Mouse (Mus musculus): Measurements from ENCODE around the gene Vti1a.

Gene Vti1a

DNA sequence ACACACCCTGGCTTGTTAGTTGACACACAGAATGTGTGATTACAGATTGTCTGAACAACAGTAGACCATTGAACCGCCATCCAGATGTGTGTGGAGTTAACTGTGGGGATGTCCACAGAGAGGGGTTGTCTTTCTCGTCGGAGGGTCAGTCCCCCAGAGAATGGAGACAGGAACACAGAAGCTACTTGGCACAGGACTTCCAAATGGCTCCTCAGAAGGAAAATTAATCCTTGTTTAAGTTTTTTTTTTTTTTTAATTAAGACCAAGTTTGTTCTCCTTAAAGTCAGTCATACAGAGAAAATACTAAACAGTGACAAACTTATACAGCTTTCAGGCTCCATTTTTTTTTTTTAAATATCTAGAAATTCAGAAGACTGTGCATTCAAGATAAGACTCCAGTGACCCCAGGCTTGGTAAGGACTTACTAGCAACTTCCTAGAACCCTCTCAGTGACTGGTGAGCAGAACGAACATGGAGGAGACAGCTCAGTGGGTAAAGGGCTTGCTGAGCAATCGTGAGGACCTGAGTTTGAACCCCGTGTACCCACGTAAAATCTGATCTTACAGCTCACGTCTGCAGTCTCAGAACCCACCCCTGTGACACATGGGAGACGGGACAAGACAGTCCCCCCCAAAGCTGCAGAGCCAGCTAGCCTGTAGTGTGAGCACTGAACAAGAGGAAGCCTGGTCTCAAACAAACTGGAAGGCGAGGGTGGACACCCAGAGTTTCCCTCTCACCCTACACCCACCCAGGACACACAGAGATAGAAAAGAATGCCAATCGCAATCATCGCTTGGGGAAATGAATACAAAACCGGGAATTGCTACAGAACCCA, 248.2 kb downstream of the Vti1a start:
- no peak for DNase-seq

DNA sequence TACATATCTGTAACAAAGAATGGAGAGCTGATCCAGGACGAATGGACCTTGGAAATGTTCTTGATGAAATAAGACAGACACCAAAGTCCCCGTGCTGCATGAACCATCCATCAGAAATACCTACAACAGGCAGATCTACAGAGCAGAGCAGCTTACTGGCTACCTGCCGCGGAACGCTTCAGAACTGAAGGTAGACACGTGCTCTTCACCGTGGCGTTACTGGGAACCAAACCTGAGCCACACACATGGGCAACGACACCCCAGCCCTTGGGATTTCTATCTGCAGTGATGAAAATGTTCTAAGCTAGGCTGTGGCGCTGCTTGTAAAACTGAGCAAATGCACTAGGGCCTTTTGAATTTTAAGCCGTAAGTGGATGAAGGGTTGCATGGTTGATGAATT, 249.0 kb downstream of the Vti1a start:
- no peak for DNase-seq

DNA sequence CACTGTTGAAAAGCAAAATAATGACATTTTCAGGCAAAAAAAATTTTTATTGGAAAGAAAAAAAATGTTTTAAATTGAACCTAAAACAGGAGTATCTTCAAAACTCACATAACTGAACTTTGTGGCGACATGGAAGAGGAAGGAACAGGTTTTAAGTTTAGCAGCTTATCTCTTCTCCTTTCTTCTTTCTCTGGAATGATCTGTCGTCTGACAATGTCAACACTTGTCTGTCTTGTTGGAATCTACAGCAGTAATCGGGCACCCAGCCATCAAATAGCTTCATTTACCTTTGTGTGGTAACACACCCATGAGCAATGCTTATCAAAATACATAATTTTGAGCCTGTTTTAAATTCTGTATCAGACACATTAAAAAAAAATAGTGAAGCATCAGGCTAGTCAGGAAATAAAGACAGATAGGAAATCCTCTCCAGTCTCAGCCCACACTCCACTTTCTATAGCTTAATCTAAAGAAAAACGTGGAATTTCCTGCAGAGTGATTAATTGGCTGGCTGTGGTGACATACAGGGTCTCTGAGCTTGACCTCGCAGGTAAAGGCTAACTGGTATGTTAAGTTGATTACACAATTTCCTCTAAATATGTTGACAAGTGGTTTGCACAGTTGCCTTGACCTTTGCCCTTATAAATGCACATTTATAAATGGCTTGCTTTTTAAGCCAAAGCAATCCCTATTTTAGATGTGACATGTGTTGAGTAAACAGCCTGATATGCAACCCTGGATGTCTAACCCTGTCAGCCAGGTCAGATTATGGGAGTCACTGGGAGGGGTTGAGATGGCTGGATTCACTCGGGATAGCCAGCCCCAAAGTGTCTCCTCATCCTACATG, 249.7 kb downstream of the Vti1a start:
- no peak for DNase-seq

DNA sequence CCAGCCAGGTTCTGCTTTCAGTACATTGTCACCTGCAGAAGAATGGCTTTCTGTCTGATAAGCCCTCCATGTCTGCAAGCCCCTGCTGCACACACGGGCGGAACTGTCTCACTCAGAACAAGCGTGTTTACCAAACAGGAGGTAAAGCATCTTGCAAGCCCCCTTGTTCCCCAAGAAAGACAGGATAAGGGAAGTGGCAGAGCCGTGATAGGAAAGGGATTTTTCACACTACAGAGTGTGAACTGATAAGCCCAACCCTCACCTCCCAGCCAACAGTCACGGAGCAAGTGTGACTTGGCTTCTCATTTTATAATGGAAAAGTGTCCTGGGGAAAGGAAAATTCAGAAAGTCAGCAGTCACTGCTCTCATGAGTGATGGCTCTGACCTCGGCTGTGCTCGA, 253.0 kb downstream of the Vti1a start:
- DNase-seq, result no peak

DNA sequence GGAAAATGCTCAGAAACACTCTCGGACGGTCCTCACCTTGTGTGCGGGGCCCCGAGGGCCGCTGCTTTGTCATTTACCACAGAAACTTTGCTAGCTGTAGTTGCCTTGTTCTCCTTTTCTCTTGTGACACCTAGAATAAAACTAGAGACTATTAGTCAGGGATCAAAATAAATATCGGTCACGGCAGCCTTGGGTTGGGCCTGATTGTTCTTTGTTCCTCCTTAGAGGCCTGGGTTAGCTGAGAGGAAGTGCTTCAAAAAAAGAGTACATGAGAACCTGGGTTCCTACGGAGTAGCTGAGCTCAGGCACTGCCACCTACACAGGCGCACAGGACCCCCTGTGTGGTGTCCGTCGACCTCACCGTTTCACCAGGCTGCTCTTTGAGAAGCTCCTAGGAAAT, 253.8 kb downstream of the Vti1a start:
- DNase-seq, result no peak

DNA sequence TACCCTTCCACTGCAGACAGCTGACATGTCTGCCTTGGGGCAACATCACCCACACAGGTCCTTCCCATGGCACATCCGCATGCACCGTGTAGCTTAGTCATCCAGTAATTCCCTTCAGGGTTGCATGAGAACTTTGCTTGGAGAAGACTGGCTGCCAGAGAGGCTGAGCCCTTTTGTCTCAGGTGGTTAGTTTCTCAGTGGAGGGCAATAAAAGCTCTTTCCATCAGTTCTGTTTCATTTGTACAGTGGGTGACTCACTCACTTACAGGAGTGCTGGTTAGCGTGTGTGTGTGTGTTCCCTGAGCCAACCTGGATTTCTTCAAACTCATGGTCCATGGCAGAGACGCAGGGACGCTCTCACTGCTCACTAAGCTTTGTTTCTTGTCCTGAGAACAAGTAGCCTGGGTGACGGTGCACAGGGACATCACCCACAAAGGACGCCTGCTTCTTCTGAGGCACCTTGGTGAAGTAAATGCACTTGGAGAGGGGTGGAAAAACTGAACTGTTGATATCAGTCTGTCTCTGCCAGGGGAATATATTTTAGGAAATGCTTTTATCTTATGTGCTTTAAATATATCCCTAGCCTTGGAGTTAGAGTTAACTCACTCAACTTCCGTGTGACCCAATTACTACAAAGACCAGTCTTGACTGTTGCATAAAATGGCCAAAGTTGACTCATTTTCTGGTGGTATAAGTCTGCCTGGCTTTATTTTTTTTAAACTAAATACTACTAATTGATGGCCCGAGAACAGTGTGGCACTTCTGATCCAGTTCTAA, 254.6 kb downstream of the Vti1a start:
- no peak for DNase-seq

DNA sequence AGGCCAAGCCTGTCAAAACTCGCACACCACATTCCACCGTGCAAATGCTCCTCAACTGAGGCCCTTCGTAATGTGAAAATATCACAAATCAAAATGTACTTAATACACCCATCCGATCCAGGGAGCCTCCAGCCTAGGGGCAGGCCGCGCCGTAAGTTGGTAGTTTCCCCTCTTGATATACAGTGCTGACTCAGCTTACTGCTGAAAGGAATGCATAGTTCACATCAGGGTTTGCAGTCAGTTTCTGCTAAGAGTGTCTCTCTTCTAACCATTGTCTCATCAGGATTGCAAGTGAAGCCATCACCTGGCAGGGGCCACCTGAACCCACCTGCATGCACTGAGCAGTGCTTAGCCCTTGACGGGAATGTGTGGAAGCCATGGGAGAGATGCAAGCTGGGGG, 255.4 kb downstream of the Vti1a start:
- no peak for DNase-seq

DNA sequence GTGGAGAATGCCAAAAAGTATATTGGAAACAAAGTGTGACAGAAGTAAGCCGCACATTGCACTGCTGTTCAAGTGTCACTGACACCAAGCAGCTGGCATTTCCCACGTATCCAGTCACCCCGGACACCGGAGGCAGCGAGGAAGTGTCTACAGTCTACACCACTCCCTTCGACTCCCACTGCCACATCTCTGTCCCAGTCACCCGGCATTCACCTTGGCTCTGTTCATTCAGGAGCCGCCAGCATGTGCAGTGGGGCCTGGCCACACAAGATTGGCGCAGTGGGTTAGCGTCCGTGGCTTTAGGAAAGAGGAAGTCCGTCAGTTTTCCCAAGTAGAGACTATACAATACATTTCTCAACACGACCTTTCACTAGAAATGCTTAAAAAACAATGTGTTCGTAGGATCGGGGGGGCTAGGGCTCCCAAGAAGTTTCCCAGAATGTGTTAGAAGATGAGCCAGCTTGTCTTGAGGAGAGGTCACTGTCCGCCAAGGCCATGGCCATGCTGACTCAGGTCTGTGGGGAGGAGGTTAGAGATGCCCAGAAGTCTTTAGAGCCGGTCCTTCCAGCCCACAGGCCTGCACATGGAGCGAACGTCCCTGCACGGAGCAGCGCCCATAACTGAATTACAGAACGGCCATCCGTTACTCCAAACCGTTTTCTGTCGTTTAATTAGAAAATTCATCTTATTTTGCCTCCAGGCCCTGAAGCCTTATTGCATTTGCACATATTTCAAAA, 261.4 kb downstream of the Vti1a start:
- no peak for DNase-seq

DNA sequence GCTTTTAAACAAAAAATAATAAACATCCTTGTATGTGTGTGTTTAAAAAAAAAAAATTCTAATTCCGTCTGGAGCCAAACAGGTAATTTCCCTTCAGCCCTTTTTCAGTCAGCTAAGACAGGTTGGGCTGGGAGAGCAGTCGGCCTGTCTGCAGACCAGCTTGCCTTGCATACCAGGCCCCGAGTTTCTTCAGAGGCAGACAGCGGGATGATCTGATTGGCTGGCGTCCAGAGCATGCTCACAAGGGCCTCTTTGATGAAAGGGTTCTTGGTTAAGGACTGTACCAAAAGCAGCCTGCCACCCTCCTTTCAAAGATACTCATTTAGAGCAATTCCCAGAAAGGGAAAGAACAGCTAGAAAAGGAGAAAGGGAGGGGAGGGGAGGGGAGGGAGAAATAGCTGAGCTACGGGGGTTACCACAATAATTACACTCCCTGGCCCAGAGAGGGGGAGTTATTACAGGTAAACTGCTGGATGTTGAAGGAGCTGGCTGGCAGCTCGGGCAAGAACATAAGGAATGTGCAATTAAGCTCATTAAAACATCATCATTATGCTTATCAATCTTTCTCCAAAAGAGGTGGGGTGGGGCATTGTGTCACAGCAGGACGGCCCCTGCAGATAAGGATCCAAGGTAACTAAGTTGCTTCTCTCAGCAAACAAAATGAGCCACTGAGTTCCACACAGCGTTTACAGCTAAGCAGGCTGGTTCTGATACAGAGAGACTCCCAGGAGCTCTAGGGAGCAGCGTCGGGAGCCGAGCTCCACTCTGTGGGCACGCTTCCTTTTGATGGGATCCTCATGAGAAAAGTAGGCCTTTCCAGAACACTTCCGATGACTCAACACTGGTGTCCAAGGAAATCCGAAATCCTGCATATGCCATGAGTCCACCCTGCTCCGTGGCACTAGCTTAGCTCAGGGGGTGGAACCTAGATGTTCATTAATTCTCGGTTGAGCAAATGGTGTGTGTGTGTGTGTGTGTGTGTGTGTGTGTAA, 262.3 kb downstream of the Vti1a start:
- peak in 1 of 2 experiments; percentile 57 for DNase-seq

DNA sequence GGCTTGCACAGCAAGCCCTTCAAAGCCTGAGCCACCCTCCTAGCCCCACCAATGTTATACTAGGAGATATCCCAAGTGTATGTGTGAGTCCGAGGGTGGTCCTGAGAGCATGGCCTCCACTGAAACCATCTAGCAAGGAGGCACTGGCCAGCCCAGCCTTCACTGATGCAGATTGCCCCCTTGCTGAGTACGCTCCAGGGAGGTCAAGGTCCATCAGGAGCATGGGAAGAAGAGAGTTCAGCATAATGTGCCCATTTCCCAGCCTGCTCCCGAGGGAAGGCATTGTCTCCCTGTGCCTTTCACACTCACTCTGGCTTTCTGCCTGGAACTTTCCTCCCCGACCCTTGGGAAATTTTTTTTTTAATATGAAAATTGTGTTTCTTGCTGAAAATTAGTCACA, 263.2 kb downstream of the Vti1a start:
- no peak for DNase-seq

DNA sequence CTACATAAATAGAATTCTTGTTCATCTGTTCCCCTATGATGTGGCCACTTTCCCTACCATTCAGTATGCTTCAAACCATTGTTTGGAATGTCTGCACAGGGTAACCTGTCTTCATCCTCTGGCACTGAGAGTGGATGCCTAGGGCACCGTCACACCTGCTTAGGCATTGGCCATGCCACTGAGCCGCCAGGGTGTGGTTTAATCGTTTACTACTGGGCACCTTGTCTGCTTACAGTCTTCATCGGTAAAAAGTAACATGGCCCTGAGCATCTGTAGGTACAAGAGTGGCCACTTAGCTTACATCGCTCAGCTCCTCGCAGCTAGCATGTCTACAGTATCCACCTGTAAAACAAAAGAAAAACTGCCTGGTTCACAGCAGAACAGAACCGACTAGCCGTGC, 264.1 kb downstream of the Vti1a start:
- no peak for DNase-seq

DNA sequence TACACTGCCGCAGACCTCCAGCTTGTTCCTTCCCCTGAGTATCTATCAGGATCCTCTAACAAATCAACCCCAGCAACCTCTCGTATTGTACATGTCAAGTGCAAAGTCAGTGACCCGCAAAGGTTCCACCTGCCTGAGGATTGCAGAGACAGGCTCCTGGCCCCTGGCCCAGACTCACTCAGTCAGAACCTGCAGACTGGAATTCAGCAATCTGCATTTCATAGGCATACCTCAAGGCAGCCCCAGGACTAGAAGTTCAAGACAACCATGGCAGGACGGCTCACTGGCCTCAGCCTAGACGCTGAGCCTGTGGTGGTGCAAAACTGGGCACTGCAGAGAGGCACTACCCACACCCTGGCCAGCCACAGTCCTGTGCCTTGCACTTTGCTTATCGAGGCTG, 264.6 kb downstream of the Vti1a start:
- peak in 1 of 2 experiments; percentile 54 for DNase-seq

DNA sequence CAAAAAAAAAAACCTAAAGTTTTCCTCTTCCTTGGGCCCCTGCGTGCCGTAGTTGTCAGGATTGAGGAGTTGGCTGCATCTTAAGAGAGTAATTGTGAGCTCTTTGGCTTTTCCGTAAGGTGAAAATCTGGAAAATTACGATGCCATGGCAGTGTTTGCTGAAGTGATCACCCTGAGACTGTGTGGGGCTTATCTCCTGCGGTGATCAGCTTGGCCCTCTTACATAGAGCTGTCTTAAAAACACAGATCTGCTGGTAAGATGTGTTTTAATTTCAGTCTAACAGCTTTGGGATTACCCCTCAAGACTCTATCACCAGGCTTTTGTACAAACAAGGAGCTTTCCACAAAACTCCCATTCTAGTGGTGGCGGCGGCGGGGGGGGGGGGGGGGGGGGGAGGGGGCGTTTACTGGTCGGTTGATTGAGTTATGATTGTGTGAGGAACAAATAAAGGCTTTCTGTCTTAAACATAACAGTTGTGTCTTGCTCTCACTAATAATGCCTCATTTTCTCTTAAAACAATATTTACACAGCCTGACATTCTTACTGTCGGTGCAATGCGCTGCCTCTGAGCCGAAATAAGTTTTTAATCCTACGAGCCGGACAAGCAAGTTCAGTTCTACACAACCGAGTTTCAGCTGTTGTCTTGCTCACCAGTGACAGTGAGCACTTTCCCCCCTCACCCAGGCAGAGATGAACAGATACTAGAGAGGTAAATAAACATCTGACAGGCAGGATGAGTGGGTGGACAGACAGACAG, 267.0 kb downstream of the Vti1a start:
- no peak for DNase-seq

DNA sequence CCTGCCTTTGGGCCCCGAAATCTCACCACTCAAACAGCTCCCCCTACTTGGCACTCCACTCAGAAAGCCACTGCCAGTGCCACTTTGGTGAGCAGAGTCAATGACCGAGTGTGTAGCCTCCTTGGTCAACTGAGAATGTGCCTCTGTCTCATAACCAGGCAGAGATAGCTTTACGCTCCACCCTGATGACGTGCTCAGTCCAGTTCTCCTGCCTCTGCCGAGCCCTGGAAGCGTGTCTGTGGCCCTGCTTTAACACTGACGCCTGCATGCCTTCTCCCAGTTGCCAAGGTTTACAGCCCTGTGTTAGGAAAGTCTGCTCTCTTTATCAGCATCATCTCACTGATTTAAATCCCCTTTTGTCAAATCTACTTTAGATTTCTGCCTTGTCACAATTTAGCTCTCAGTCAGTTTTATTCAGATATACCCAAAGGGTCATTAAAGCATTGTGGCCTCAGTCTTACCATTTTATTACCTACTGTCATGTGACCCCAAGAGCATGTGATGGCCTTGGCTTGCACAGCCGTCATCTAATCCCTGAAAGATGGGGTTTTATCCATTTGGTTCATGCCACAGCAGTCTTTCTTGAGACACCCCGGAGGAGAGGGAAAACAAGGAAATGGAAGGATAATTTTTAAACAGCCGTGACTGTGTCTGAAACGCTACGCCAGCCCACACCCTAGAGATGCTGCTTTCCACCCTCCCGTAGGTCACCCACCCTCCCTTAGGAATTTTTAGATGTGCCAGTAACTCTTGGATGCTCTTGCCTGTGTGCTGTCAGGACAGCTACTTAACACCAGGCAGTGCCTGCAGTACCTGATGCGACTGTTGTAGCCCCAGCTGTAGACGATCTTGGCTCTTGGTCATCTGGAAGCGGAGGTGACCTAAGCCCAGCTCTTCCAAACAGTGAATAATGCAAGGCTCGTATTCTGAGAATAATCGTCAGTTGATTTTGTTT, 269.5 kb downstream of the Vti1a start:
- no peak for DNase-seq

DNA sequence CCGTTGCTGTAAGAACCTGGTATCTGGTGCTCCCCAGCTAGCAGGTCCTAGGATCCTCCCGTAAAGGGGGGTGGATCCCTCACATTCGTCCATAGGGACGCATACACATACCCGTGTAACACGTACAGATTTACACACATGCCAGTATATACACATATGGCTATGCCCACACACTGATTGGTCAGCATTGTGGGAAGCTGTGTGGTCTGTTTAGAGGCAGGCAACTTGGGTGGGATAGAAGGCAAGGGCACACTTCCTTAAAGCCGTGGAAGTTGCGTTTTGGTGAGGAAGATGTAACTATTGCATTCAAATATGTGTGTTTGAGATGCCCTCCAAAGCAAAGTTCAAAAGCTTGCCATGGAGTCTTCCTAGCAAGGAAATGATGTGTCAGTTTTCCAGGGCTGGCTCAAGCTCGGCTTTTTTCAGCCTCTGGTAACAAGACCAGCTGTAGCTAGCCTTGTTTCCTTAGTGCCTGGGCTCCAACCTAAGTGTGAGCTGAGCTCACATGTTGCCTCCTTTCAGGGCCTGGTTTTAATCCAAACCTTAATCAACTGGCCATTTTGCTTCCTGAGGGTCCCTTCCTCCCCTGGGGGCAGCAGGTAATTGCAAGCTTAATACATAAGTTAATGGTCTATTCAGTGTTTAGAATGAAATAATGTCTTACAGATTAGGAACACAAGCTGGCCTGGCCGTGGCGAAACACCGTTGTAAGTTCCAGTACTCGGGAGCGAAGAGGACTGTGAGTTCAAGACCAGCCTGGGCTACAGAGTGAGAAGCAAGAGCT, 271.7 kb downstream of the Vti1a start:
- DNase-seq, result no peak

DNA sequence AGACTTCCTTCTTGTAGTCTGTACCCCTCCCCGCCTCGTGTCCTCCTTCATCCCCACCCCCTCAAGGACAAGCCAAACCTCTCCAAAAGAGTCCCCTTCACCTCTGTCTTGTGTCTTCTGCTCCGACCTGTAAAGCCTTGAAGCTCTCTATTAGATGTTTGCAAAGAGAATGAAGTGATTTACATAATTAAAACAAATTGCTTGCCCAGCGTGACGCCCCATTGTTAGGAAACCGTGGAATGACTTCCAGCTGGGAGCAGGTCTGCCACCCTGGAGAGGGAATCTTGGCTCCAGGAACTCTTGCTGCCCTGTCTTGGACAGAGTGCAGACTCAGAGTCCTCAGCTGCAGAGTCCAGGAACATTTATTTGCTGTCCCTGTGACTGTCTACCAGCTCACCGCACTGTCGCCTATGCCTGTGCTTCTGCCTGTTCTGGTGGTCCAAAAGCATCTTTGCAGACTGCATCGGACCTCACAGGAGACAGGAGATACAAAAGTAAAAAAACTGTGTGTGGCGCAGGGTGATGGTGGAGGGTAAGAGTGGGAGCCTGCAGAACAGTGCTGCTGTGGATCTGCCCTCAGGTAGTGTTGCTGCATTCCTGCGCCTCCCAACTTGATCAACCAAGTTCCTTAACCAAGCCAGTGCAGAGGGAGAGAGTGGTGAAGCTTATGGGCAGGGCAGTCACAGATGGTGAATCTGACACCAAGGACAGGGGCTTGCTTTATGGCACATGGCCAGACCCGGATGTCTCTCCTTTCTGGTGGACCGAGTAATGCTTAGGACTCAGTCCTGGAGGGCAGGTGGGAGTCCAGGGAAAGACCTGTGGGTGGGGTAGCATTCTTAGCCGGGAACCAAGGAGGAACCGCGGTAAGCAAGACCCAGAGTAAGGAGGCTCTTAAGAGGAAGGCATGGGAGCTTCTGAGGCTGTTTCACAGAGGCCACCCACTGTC, 273.1 kb downstream of the Vti1a start:
- DNase-seq, result no peak
